12 mouse cellular contexts compared by ENCODE assay signal in genomic region chr9:77497173-77497572, GRCm38 (mm10). TPM values are rescaled to one million over a fixed set of nuclear protein-coding genes. Genes with fewer than 3 reads are reported as not detected.
A peak's percentile ranks its signal among the peaks of the same experiment; 100 is the strongest.
DNase-seq lines count a peak whose midpoint lies in the region; ATAC-seq and TF ChIP-seq lines count a peak whose summit lies in the region.
"Had no signal": no experiment of that assay in that cellular context is flagged by ENCODE, and none has a peak within 500 bp of the region (broad histone marks: within the 10 kb centered on the region; RNA-seq: fewer than 3 reads in every experiment).

No protein-coding gene starts in this region.

- DNase-seq in heart, postnatal 4 days = no peak
- DNase-seq in Patski (ENCODE audit: low read depth, low spot score) = no peak
- no peak for DNase-seq in midbrain, embryonic 11.5 days (ENCODE audit: low spot score, missing footprints)
- no peak for DNase-seq in cerebellum, adult 11 months
- no peak for DNase-seq in left cerebral cortex, adult 9 months (ENCODE audit: low spot score in 2 of 2)
- DNase-seq in right cerebral cortex, postnatal 36 days (ENCODE audit: low spot score in 2 of 2) = no peak
- DNase-seq: gastrocnemius, postnatal 14 days; lung, postnatal 36 days had no signal

- H3K36me3 ChIP-seq in heart, embryonic 12.5 days = peaks cover 3% of the 10 kb centered on the region; the same call in 1 of the 2 replicates
- no peaks in the 10 kb centered on the region for H3K36me3 ChIP-seq in heart, embryonic 16.5 days (ENCODE audit: control insufficient read depth, insufficient read depth)
- no peaks in the 10 kb centered on the region for H3K36me3 ChIP-seq in midbrain, embryonic 11.5 days (ENCODE audit: control insufficient read depth, insufficient read depth, low read length)
- H3K36me3 ChIP-seq: embryonic facial prominence, embryonic 13.5 days; limb, embryonic 13.5 days had no signal

- no peak for TF ChIP-seq CTCF in Patski (IDR thresholded peaks at IDR 0.05)

- CTCF ChIA-PET in Patski (lab: Charles Lee) = interaction anchor here (1.2 to 1.7 kb wide), 2 partner anchors 13 to 22 kb away, joined by 4 to 5 read pairs; no protein-coding TSS in a partner anchor

- 0 out of 2 replicates have a peak, but pooled peaks have one; percentile 7 for ATAC-seq in heart, embryonic 12.5 days (ENCODE audit: insufficient number of reproducible peaks, low FRiP score)
- ATAC-seq in Patski = peak; percentile 97
- 0 out of 2 replicates have a peak, but pooled peaks have one; percentile 11 for ATAC-seq in heart, embryonic 16.5 days (replicated peaks; ENCODE audit: extremely low read depth, insufficient read depth, low FRiP score)
- ATAC-seq in midbrain, embryonic 11.5 days (ENCODE audit: low FRiP score) = 0 out of 2 replicates have a peak, but pooled peaks have one; percentile 1

- in situ Hi-C loops in Patski (cut with MboI; ENCODE audit: low pct_unique_long_range_greater_than_20kb) = no loop called here

- peak overlapping the region; percentile 49 for H3K9ac ChIP-seq in heart, embryonic 12.5 days
- H3K9ac ChIP-seq in heart, embryonic 16.5 days (ENCODE audit: low read length) = peak overlapping the region; percentile 62; the same call in 1 of the 2 replicates
- no peak overlapping the region for H3K9ac ChIP-seq in midbrain, embryonic 11.5 days (ENCODE audit: low read length)
- H3K9ac ChIP-seq: embryonic facial prominence, embryonic 13.5 days; limb, embryonic 13.5 days had no signal

- POLR2A ChIA-PET in Patski (lab: Charles Lee) = interaction anchor here (1.0 kb wide), 1 partner anchor 18 kb away, joined by 4 read pairs; no protein-coding TSS in a partner anchor

- no peaks in the 10 kb centered on the region for H3K9me3 ChIP-seq in heart, embryonic 12.5 days (replicated peaks)
- H3K9me3 ChIP-seq in heart, embryonic 16.5 days (replicated peaks; ENCODE audit: control insufficient read depth, low read length) = no peaks in the 10 kb centered on the region
- H3K9me3 ChIP-seq in midbrain, embryonic 11.5 days (ENCODE audit: control insufficient read depth, low read length) = no peaks in the 10 kb centered on the region
- H3K9me3 ChIP-seq: embryonic facial prominence, embryonic 13.5 days; limb, embryonic 13.5 days had no signal

- H3K4me2 ChIP-seq in heart, embryonic 12.5 days = peak overlapping the region; percentile 36; the same call in 1 of the 2 replicates
- H3K4me2 ChIP-seq in heart, embryonic 16.5 days (ENCODE audit: low read depth, low read length) = no peak overlapping the region
- no peak overlapping the region for H3K4me2 ChIP-seq in midbrain, embryonic 11.5 days
- H3K4me2 ChIP-seq: embryonic facial prominence, embryonic 13.5 days; limb, embryonic 13.5 days had no signal

- 20% methylated on average over 6 of the region's 6 CpGs for WGBS in heart, embryonic 12.5 days
- 28% methylated on average over 6 of the region's 6 CpGs for WGBS in heart, embryonic 16.5 days
- WGBS in midbrain, embryonic 11.5 days = 63% methylated on average over 6 of the region's 6 CpGs

- H3K4me1 ChIP-seq in heart, embryonic 12.5 days (replicated peaks) = peaks cover 48% of the 10 kb centered on the region
- H3K4me1 ChIP-seq in heart, embryonic 16.5 days (ENCODE audit: control insufficient read depth, insufficient read depth, low read length) = peaks cover 37% of the 10 kb centered on the region
- peaks cover 23% of the 10 kb centered on the region for H3K4me1 ChIP-seq in midbrain, embryonic 11.5 days (ENCODE audit: control insufficient read depth, insufficient read depth, low read length)

- H3K27ac ChIP-seq in heart, embryonic 12.5 days (ENCODE audit: poor library complexity, severe bottlenecking) = peak overlapping the region; percentile 83
- H3K27ac ChIP-seq in heart, embryonic 16.5 days (ENCODE audit: low read length) = peak overlapping the region; percentile 71
- peak overlapping the region; percentile 6; the same call in 1 of the 2 replicates for H3K27ac ChIP-seq in midbrain, embryonic 11.5 days (ENCODE audit: low read depth, low read length)
- H3K27ac ChIP-seq: embryonic facial prominence, embryonic 13.5 days had no signal

- no peak overlapping the region for H3K4me3 ChIP-seq in heart, embryonic 12.5 days
- H3K4me3 ChIP-seq in heart, embryonic 16.5 days (ENCODE audit: low read length) = no peak overlapping the region
- H3K4me3 ChIP-seq in midbrain, embryonic 11.5 days (ENCODE audit: low read depth, low read length) = no peak overlapping the region
- H3K4me3 ChIP-seq: embryonic facial prominence, embryonic 13.5 days; limb, embryonic 13.5 days had no signal

- H3K27me3 ChIP-seq in heart, embryonic 12.5 days (replicated peaks) = no peaks in the 10 kb centered on the region
- H3K27me3 ChIP-seq in Patski = no peaks in the 10 kb centered on the region
- no peaks in the 10 kb centered on the region for H3K27me3 ChIP-seq in heart, embryonic 16.5 days (ENCODE audit: control insufficient read depth, insufficient read depth, low read length)
- H3K27me3 ChIP-seq in midbrain, embryonic 11.5 days (ENCODE audit: control insufficient read depth, insufficient read depth, low read length) = peaks cover 12% of the 10 kb centered on the region; the same call in 1 of the 2 replicates
- H3K27me3 ChIP-seq: embryonic facial prominence, embryonic 13.5 days; limb, embryonic 13.5 days had no signal

RNA-seq across cellular contexts. Expression of gene Lrrc1, which starts 47.5 kb away (rescaled TPM):
- 14.9 TPM in 2 replicates for polyA plus RNA-seq in heart, embryonic 12.5 days (2016; fragmentation: Nextera tagmentation; extraction: Ambion mirVana)
- 10 to 100 TPM; 42.3 to 45.2 TPM for total RNA-seq in heart, postnatal 4 days (2021)
- polyA plus RNA-seq in Patski (2021) = 27.4 TPM
- 19.5 and 23.6 TPM in 2 replicates for polyA plus RNA-seq in heart, embryonic 16.5 days (2015; fragmentation: Nextera tagmentation; extraction: Ambion mirVana)
- polyA plus RNA-seq in midbrain, embryonic 11.5 days (2014; fragmentation: Nextera tagmentation; extraction: Ambion mirVana) = 5.0 and 6.6 TPM in 2 replicates

Comparison
In these comparisons a context has a peak if more than half of its experiments do, and no peak if none do; other contexts are left out.
1. ATAC-seq: peak in every context shown above with its lines; median percentile 97 in Patski; 11 in heart, embryonic 16.5 days; 7 in heart, embryonic 12.5 days; 1 in midbrain, embryonic 11.5 days.
2. H3K27ac ChIP-seq: peak in every context shown above with its lines; median percentile 83 in heart, embryonic 12.5 days; 71 in heart, embryonic 16.5 days; 6 in midbrain, embryonic 11.5 days.